Mouse (Mus musculus) ES-Bruce4 (cell line): Measurements from ENCODE around the gene Cd7.

Experiments
- CTCF ChIP-seq: IDR thresholded peaks from one replicate; pipeline ENCODE4 v1.8.1; 2011; ENCODE audit warnings: low read depth, low read length
- POLR2A ChIP-seq: IDR thresholded peaks from one replicate; pipeline ENCODE4 v1.8.1; 2011; ENCODE audit warnings: low read length; ENCODE audit not compliant: insufficient read depth

GRCm38 (mm10) chr11:121015472-121015871 is 23.7 kb downstream of the Cd7 start:
- TF ChIP-seq CTCF (no peak), POLR2A (no peak)
